Mouse (Mus musculus): ENCODE results near the gene Gm20604.

GRCm38 (mm10) chr12:102704457-102705198 lies 53.8 kb downstream of the Gm20604 start, which contains the start of gene Itpk1:
- TF ChIP-seq CTCF (IDR thresholded peaks at IDR 0.05; ENCODE audit: low read depth) (no peak), EP300 (IDR thresholded peaks at IDR 0.05; ENCODE audit: low read depth) (no peak)
